Mouse (Mus musculus) lung, embryonic 14.5 days (tissue): ENCODE measurements around the gene Ndufb3. TPM values are rescaled to one million over a fixed set of nuclear protein-coding genes. Genes with fewer than 3 reads are reported as not detected.
"Not testable (repeated sequence)": the region's sequence is repeated elsewhere in the genome, so short reads cannot be mapped to it uniquely, and the experiment has no call there.

ENCODE experiments used
- ATAC-seq: fragments of 200-750 bp; cut with Nextera tagmentation; 2 replicates; pipeline ENCODE4 v1.8.0; 2017; ENCODE audit warnings: mild to moderate bottlenecking, moderate TSS enrichment, moderate library complexity; ENCODE audit not compliant: insufficient read depth
- DNase-seq: peaks from one replicate; pipeline ENCODE4 v3.0.0-alpha.2; 2015
- H3K27ac ChIP-seq: fragments of 300-500 bp; sonication (generic); 2 replicates; pipeline ENCODE4 v1.5.1; 2014; ENCODE audit warnings: low read depth, mild to moderate bottlenecking, moderate library complexity
- H3K27me3 ChIP-seq: fragments of 300-500 bp; sonication (generic); 2 replicates; pipeline ENCODE4 v1.6.1; 2014; ENCODE audit warnings: low read length, control low read depth; ENCODE audit not compliant: insufficient read depth
- H3K36me3 ChIP-seq: fragments of 300-500 bp; sonication (generic); 2 replicates; pipeline ENCODE4 v1.6.1; 2014; ENCODE audit warnings: control low read depth; ENCODE audit not compliant: insufficient read depth
- H3K4me1 ChIP-seq: fragments of 300-500 bp; sonication (generic); 2 replicates; pipeline ENCODE4 v1.6.1; 2014; ENCODE audit warnings: antibody characterized with exemption, control low read depth; ENCODE audit not compliant: insufficient read depth
- H3K4me2 ChIP-seq: fragments of 300-500 bp; sonication (generic); 2 replicates; pipeline ENCODE4 v1.6.1; 2014; ENCODE audit warnings: mild to moderate bottlenecking
- H3K4me3 ChIP-seq: fragments of 300-500 bp; sonication (generic); 2 replicates; pipeline ENCODE4 v1.5.1; 2014; ENCODE audit warnings: low read depth, low read length
- H3K9ac ChIP-seq: fragments of 300-500 bp; sonication (generic); 2 replicates; pipeline ENCODE4 v1.6.1; 2014
- H3K9me3 ChIP-seq: fragments of 300-500 bp; sonication (generic); 2 replicates; pipeline ENCODE4 v1.6.1; 2016; ENCODE audit warnings: low read depth, low read length, control low read depth
- CTCF ChIP-seq: IDR thresholded peaks from 2 replicates; pipeline ENCODE4 v1.5.1; 2016; ENCODE audit warnings: antibody characterized with exemption, low read depth
- WGBS: fragments of 180-500 bp; shearing (Covaris S2); extraction: QIAGEN DNeasy Blood & Tissue Kit; methylation state at CpG from one replicate; pipeline ENCODE4 v1.1.7; 2014; 5-methylcytosine and 5-hydroxymethylcytosine counted together
- polyA plus RNA-seq: library from polyadenylated mRNA; unstranded; fragments of >200 nt; fragmentation: Nextera tagmentation; extraction: Ambion mirVana; gene quantifications from 2 replicates; pipeline ENCODE4 v1.2.1, GENCODE M21; 2014

The Ndufb3 gene
- polyA plus RNA-seq = 159 and 176 TPM in 2 replicates

GRCm38 (mm10) chr1:58586171-58586997, at the start of gene Ndufb3, which contains the start of gene Fam126b:
TSS of gene Ndufb3 (plus strand) at chr1:58586384.
TSS of gene Fam126b (minus strand) at chr1:58586323.
- no peak for TF ChIP-seq CTCF
- under 1% methylated on average over 41 of the region's 41 CpGs for WGBS
- H3K4me2 ChIP-seq = peak within 1 kb of the TSS; percentile 76
- peak within 1 kb of the TSS; percentile 84 for H3K4me3 ChIP-seq
- H3K9me3 ChIP-seq = no peaks in the 10 kb centered on the region
- no peaks in the 10 kb centered on the region for H3K27me3 ChIP-seq
- DNase-seq (peak; percentile 95), ATAC-seq (peak; percentile 99)
- H3K9ac ChIP-seq = peak within 1 kb of the TSS; percentile 84
- H3K27ac ChIP-seq = peak within 1 kb of the TSS; percentile 84
- peaks cover 3% of the 10 kb centered on the region; the same call in 1 of the 2 replicates for H3K36me3 ChIP-seq
- H3K4me1 ChIP-seq = no peaks in the 10 kb centered on the region; the same call in 1 of the 2 replicates

GRCm38 (mm10) chr1:58541386-58541785, 44.8 kb upstream of the Ndufb3 start:
- H3K9ac ChIP-seq = no peak overlapping the region
- H3K4me1 ChIP-seq = no peaks in the 10 kb centered on the region
- no peaks in the 10 kb centered on the region for H3K27me3 ChIP-seq
- H3K9me3 ChIP-seq = no peaks in the 10 kb centered on the region
- H3K36me3 ChIP-seq = peaks cover 36% of the 10 kb centered on the region
- no peak for ATAC-seq
- no peak overlapping the region for H3K27ac ChIP-seq
- H3K4me2 ChIP-seq = no peak overlapping the region
- TF ChIP-seq CTCF = no peak
- no peak for DNase-seq
- 79% methylated on average over 1 of the region's 1 CpGs for WGBS
- H3K4me3 ChIP-seq = no peak overlapping the region

- not testable (repeated sequence) for H3K27me3 ChIP-seq, H3K27ac ChIP-seq, ATAC-seq, H3K4me2 ChIP-seq, H3K36me3 ChIP-seq, H3K4me1 ChIP-seq, H3K9me3 ChIP-seq, DNase-seq, H3K4me3 ChIP-seq, H3K9ac ChIP-seq
- 88% methylated on average over 6 of the region's 6 CpGs for WGBS
Measured at GRCm38 (mm10) chr1:58560370-58560769, 25.8 kb upstream of the Ndufb3 start.

GRCm38 (mm10) chr1:58562455-58562854, 23.7 kb upstream of the Ndufb3 start:
- peak; percentile 58 for TF ChIP-seq CTCF
- no peak overlapping the region for H3K27ac ChIP-seq
- WGBS = 82% methylated on average over 1 of the region's 1 CpGs
- H3K4me2 ChIP-seq = no peak overlapping the region
- no peak for ATAC-seq
- H3K9me3 ChIP-seq = no peaks in the 10 kb centered on the region
- H3K9ac ChIP-seq = no peak overlapping the region
- H3K4me1 ChIP-seq = no peaks in the 10 kb centered on the region
- no peaks in the 10 kb centered on the region for H3K27me3 ChIP-seq
- no peak overlapping the region for H3K4me3 ChIP-seq
- peak; percentile 43 for DNase-seq
- H3K36me3 ChIP-seq = no peaks in the 10 kb centered on the region

- DNase-seq (no peak), ATAC-seq (no peak)
- no peak overlapping the region for H3K9ac ChIP-seq
- no peak overlapping the region for H3K4me3 ChIP-seq
- no peaks in the 10 kb centered on the region for H3K27me3 ChIP-seq
- 84% methylated on average over 5 of the region's 5 CpGs for WGBS
- no peaks in the 10 kb centered on the region for H3K9me3 ChIP-seq
- no peak overlapping the region for H3K27ac ChIP-seq
- no peaks in the 10 kb centered on the region for H3K4me1 ChIP-seq
- no peaks in the 10 kb centered on the region for H3K36me3 ChIP-seq
- no peak overlapping the region for H3K4me2 ChIP-seq
- no peak for TF ChIP-seq CTCF
Measured at GRCm38 (mm10) chr1:58564981-58565380, 21.2 kb upstream of the Ndufb3 start.

- no peak overlapping the region for H3K4me3 ChIP-seq
- H3K27ac ChIP-seq = no peak overlapping the region
- no peaks in the 10 kb centered on the region for H3K4me1 ChIP-seq
- no peaks in the 10 kb centered on the region for H3K27me3 ChIP-seq
- DNase-seq (peak; percentile 3), ATAC-seq (no peak)
- no peaks in the 10 kb centered on the region for H3K36me3 ChIP-seq
- H3K9me3 ChIP-seq = no peaks in the 10 kb centered on the region
- H3K4me2 ChIP-seq = no peak overlapping the region
- no peak for TF ChIP-seq CTCF
- H3K9ac ChIP-seq = no peak overlapping the region
Measured at GRCm38 (mm10) chr1:58566621-58567020, 19.6 kb upstream of the Ndufb3 start.

- no peak for TF ChIP-seq CTCF
Measured at GRCm38 (mm10) chr1:58568456-58569130, 17.6 kb upstream of the Ndufb3 start.

More at GRCm38 (mm10) chr1:58568456-58569130, 17.6 kb upstream of the Ndufb3 start:
- no peaks in the 10 kb centered on the region for H3K27me3 ChIP-seq
- H3K9me3 ChIP-seq = no peaks in the 10 kb centered on the region
- no peak overlapping the region for H3K27ac ChIP-seq
- no peak overlapping the region for H3K4me2 ChIP-seq
- no peak overlapping the region for H3K4me3 ChIP-seq
- ATAC-seq = no peak
- H3K36me3 ChIP-seq = no peaks in the 10 kb centered on the region
- H3K4me1 ChIP-seq = no peaks in the 10 kb centered on the region
- DNase-seq = no peak
- no peak overlapping the region for H3K9ac ChIP-seq
